Mouse (Mus musculus): ENCODE data around the gene Car14. TPM values are rescaled to one million over a fixed set of nuclear protein-coding genes. Genes with fewer than 3 reads are reported as not detected.

Car14 gene
- polyA plus RNA-seq, 1 experiment from 2014 or later: 10.4 TPM

DNA sequence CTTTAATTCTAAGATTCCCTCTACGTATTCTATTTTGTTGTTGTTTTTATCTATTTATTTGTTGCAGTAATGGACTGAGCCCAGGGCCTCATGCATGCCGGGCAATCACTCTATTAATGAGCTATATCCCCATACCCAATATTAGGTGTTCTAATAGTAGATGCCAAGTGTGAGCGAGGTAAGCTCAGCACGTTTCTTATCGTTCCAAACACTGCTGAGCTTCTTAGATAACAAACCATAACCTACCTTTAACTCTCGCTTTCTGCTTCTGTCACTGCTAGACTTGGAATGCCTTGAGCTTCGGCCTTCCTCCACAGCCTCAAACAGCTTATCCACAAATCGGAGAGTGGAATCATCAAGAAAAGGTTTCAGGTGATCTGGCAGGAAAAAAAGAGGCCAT lies 53.2 kb downstream of the Car14 start:
- H3K4me3 ChIP-seq (ENCODE audit: low read depth, low read length): no peak overlapping the region
- no peak overlapping the region for H3K27ac ChIP-seq (ENCODE audit: low read depth)
- no peaks in the 10 kb centered on the region; the same call in 1 of the 2 replicates for H3K4me1 ChIP-seq (ENCODE audit: insufficient read depth)
- H3K4me2 ChIP-seq: no peak overlapping the region
- WGBS: 89% methylated on average over 8 of the region's 8 CpGs
- H3K9ac ChIP-seq: no peak overlapping the region
- H3K9me3 ChIP-seq (ENCODE audit: low read depth, low read length): no peaks in the 10 kb centered on the region
- H3K27me3 ChIP-seq (ENCODE audit: insufficient read depth, low read length): no peaks in the 10 kb centered on the region
- no peak for TF ChIP-seq CTCF (IDR thresholded peaks at IDR 0.05; ENCODE audit: low read depth)
- peaks cover 73% of the 10 kb centered on the region for H3K36me3 ChIP-seq (ENCODE audit: insufficient read depth)
- no peak for DNase-seq
- ATAC-seq (ENCODE audit: insufficient read depth): no peak

- no peak for DNase-seq
- Histone ChIP-seq H3K4me3 (ENCODE audit: low read depth, low read length) (no peak overlapping the region), H3K4me2 (no peak overlapping the region), H3K9ac (no peak overlapping the region), H3K27ac (ENCODE audit: low read depth) (no peak overlapping the region), H3K27me3 (ENCODE audit: insufficient read depth, low read length) (no peaks in the 10 kb centered on the region), H3K36me3 (ENCODE audit: insufficient read depth) (peaks cover 80% of the 10 kb centered on the region), H3K9me3 (ENCODE audit: low read depth, low read length) (no peaks in the 10 kb centered on the region), H3K4me1 (ENCODE audit: insufficient read depth) (no peaks in the 10 kb centered on the region; the same call in 1 of the 2 replicates)
- no peak for ATAC-seq (ENCODE audit: insufficient read depth)
- 78% methylated on average over 4 of the region's 4 CpGs for whole genome bisulfite sequencing
- no peak for TF ChIP-seq CTCF (IDR thresholded peaks at IDR 0.05; ENCODE audit: low read depth)
These were observed 53.9 kb downstream of the Car14 start for GRCm38 (mm10) chr3:95850611-95851010.

Other genes with a start within 250 kb of the Car14 start
- gene Mcl1, start 245.9 kb downstream of the Car14 start, polyA plus RNA-seq (2014; fragmentation: Nextera tagmentation; extraction: Ambion mirVana): 82.3 and 83.2 TPM in 2 replicates
- gene Adamtsl4, start 216.8 kb downstream of the Car14 start, polyA plus RNA-seq (2014; fragmentation: Nextera tagmentation; extraction: Ambion mirVana): 1.6 and 4.0 TPM in 2 replicates
- gene Ecm1, start 165.1 kb downstream of the Car14 start, polyA plus RNA-seq (2014; fragmentation: Nextera tagmentation; extraction: Ambion mirVana): 23.5 and 27.7 TPM in 2 replicates
- gene Tars2, start 144.5 kb downstream of the Car14 start, polyA plus RNA-seq (2014; fragmentation: Nextera tagmentation; extraction: Ambion mirVana): 47.5 and 52.3 TPM in 2 replicates
- gene Rprd2, start 85.8 kb downstream of the Car14 start, polyA plus RNA-seq (2014; fragmentation: Nextera tagmentation; extraction: Ambion mirVana): 23.8 and 24.1 TPM in 2 replicates
- gene Prpf3, start 48.8 kb downstream of the Car14 start, polyA plus RNA-seq (2014; fragmentation: Nextera tagmentation; extraction: Ambion mirVana): 53.7 and 63.7 TPM in 2 replicates
- 312 and 328 TPM in 2 replicates for gene Mrps21, start 33.2 kb downstream of the Car14 start, polyA plus RNA-seq (2014; fragmentation: Nextera tagmentation; extraction: Ambion mirVana)
- gene Ciart, start 22.4 kb downstream of the Car14 start, polyA plus RNA-seq (2014; fragmentation: Nextera tagmentation; extraction: Ambion mirVana): 5.3 and 6.4 TPM in 2 replicates
- 51.4 and 55.4 TPM in 2 replicates for gene BC028528, start 12.7 kb downstream of the Car14 start, polyA plus RNA-seq (2014; fragmentation: Nextera tagmentation; extraction: Ambion mirVana)
- gene Aph1a, start 10.7 kb downstream of the Car14 start, polyA plus RNA-seq (2014; fragmentation: Nextera tagmentation; extraction: Ambion mirVana): 44.5 and 47.9 TPM in 2 replicates
- 80.5 and 84.0 TPM in 2 replicates for gene Anp32e, start 24.6 kb upstream of the Car14 start, polyA plus RNA-seq (2014; fragmentation: Nextera tagmentation; extraction: Ambion mirVana)
- gene Plekho1, start 91.3 kb upstream of the Car14 start, polyA plus RNA-seq (2014; fragmentation: Nextera tagmentation; extraction: Ambion mirVana): 36.7 and 37.0 TPM in 2 replicates
- gene Vps45, start 153.8 kb upstream of the Car14 start, polyA plus RNA-seq (2014; fragmentation: Nextera tagmentation; extraction: Ambion mirVana): 18.6 and 19.7 TPM in 2 replicates
- gene Otud7b, start 199.8 kb upstream of the Car14 start, polyA plus RNA-seq (2014; fragmentation: Nextera tagmentation; extraction: Ambion mirVana): 18.9 and 21.3 TPM in 2 replicates

All from lung, embryonic 14.5 days (tissue).